Mouse (Mus musculus) lung, postnatal 36 days (tissue): ENCODE data around the gene Mdh2.

Experiments
- DNase-seq: peaks from one replicate; pipeline ENCODE4 v3.0.0; 2022; ENCODE audit warnings: mixed read lengths

Gene Mdh2

DNA sequence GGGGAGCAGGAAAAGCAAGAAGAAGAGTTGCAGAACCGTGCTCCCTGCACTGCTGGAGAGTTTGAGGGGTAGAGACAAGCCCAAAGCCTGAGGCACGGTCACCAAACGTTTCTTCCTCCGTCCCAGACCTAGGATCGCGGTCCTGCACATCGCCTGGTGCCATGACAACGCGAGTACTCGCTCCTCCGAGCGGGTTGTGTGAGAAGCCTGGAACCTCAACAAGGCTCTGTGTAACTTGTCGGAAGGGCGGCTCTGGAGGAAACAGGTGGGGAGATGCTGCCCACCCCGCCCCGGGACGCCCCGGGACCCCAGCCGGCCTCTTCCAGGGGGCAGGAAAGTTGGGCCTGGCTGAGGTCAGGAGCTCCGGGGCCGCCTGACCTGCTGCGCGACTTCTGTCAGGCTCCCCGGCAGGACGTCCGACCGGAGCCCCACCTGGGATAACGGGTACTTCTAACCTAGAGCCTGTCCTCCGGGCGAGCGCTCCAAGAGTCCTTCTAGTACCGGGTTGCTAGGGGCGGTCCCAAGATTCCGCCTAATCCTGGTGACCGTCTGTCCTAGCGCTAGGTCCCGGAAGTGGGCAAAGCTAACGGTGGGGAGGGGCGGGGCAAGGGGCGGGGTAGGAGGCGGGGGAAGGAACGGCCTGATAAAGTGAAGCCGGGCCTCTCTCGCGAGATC, 347 bp upstream of the Mdh2 start, which contains the start of gene Styxl1:
TSS of gene Styxl1 (minus strand) at position 590 of the 675 bp plus-strand sequence.
- peak; percentile 35 for DNase-seq

DNA sequence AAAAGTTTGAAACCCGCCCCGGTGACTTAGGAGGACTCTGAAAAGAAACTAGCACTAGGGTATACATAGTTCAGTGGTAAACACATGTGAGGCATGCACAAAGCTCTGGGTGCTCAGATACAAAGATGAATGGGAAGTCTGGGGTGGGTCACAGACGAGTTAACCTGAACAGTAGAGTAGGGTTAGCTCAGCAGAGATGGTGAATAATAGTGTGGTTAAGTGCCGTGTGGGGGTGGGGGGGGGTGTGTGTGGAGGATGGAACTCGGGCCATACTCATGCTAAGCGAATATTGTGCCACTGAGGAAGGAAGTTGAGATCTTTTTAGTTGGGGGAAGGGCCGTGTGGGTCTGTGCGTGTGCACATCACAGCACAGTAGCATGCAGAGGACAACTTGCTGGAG, 2.1 kb downstream of the Mdh2 start:
- no peak for DNase-seq

DNA sequence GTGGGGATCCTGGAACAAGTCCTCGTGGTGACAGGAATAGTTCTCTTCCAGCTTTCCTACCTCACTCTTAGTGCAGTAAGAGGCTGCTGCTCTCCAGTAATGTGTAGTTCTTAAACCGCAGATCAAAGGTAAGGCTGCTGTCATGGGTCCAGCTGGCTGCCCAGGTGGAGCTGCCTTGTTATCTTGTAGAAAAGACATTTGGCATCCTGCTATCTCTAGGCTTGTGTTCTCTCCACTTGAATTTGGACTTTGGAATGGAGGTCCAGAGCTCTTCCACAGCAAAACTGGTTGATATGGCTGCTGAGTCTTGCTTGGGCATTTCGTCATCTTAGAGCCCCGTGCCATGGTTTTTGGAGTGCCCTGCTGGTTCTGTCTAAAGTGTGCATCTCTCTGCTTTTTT, 4.6 kb downstream of the Mdh2 start:
- no peak for DNase-seq

DNA sequence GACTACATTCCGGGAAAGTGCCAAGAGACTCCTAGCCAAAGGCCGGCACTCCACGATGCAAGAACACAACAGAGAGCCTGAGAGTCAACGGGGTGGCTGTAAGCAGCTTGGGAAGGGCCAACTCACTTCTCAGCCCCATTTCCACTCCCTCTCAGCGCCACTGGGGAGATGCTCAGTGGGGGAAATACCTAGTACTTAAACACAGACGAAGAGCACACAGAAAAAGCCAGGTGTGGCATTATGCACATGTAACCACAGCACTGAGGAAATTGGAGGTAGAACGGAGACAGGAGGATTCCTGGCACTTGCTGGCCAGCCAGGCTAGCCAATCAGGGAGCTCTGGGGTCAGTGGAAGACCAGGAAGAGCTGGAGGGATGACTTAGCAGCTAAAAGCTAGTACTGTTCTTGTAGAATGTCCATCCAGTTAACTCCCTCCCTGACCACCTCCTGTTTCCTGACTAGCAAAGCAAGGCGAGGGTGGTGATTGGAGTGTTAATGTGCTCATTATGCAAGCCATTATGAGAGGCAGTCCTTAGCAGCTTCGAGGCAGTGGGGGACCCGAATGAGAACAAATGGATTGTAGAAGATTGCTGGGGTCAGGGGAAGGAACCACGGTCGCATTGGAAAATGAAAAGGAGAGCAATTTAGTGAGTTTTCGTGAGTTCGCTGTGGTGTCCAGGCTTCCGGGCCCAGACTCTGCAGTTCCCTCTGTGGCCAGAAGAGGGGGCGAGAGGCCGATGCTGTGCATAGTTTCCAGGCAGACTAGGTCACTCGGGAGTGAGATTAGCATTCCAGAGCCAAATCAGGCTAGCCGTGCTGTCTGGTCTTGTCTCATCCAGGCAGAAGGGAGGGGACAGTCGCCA, 15.9 kb downstream of the Mdh2 start:
- DNase-seq: peak; percentile 92

DNA sequence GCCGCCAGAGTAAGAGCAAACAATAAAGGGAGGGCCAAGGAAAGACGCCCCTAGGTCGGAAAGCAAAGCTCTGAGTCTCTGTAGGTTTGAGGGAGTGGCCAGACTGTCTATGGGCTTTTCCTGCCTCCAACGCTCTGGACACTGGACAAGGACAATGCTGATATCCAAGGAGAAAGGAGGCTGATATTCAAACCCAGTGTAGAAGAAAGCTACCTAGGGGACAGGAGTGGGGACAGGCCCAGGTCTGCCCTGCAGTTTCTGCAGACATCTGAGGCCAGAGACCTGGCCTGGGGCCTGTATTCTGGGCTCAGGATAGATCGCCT, 16.5 kb downstream of the Mdh2 start:
- no peak for DNase-seq

DNA sequence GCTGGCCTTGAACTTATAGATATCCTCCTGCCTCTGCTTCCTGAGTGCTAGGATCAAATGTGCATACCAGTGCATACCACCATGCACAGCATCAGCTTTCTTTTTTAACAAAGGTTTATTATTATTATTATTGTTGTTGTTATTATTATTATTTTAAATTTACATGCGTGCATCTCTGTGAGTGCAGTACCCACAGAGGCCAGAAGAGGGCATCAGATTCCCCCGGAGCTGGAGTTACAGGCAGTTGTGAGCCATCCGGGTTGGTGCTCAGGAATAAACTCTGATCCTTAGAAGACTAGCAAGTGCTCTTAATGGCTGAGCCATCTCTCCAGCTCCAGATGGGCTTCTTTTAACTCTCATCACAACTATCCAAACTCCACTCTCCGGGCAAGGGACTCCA, 21.5 kb downstream of the Mdh2 start:
- no peak for DNase-seq

DNA sequence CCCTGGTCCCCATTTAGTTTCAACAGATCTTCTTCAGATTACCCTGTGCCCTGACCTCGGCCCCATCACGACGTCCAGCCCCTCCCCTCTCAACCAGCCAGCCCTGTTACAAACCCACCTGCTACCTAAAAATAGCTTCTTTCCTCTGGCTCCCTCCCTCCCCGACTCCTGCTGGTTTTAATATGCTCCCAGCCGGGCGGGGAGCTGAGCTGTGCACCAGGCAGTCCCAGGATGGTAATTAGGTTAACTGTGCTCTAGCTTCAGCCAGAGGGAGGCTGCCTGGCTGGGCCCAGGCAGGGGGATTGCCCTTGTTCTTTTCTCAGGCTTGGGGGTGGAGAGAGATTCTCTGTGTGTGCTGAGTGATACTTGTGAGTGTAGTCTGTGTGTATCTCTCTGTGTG, 22.6 kb downstream of the Mdh2 start:
- DNase-seq: no peak

DNA sequence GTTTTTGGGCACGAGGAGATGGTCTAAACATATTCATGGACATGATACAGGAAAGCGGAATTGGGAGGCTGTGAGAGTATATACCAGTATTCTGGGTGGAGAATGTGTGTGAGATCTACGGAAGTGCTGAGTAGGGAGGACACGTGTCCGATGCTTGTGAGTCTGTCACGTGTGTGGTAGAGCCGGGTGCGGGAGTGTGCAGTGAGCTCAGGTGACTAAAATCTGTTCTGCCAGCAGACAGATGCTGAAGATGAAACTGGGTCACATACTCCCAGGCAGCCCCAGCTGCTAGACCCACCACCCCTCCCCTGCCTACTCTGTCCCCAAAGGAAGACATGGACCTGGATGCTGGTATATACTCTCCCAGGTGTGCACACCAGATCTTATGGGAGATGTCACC, 24.4 kb downstream of the Mdh2 start:
- no peak for DNase-seq

DNA sequence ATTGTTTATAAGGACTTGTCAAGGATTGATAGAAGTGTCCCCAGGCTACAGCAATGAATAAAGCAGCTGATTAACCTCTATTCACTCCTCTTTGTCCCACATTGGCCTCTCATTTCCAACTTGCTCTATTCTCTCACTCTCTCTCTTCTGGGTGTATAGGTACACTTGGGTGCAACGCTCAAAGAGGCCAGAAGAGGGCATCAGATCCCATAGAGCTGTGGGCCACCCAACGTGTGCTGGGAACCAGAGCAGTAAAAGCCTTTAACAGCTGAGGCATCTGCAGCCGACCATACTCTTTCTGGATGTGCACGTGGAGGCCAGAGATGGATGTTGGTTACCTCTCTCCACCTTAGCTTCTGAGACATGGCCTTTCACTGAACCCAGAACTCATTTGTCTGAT, 24.9 kb downstream of the Mdh2 start:
- DNase-seq: no peak

DNA sequence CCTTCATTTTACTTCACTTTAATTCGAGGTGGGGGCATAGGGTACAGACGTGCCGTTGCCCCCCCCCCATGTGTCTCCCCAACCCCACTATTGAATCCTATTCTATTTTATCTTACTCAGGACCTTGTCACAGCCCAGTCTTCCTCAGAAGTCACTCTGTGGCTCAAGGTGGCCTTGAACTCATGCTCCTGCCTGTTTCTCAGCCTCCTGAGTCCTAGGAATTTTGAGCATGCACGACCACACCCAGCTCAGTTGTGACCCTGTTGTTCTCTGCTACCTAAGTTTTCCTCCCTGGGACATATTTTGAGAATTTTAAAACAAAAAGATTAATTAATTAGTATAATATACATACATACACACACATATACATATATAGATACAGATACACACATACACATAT, 25.4 kb downstream of the Mdh2 start:
- DNase-seq: no peak

DNA sequence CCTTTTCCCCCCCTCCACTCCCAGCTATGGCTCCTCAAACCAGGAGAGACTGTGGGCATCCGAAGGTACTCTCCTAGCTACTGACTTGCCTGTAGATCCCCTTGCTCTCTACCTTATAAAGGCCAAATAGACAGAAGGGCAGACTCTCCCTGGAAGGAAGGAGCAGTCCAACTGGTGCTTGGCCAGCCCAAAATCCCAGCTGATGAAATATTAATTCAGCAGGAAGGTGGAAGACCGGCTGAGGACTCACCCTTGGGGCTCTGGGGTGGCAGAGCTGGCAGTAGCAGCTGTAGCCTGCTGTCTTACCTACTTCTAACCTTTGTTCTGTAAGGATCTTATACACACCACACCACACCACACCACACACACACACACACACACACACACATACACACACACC, 26.5 kb downstream of the Mdh2 start:
- no peak for DNase-seq

DNA sequence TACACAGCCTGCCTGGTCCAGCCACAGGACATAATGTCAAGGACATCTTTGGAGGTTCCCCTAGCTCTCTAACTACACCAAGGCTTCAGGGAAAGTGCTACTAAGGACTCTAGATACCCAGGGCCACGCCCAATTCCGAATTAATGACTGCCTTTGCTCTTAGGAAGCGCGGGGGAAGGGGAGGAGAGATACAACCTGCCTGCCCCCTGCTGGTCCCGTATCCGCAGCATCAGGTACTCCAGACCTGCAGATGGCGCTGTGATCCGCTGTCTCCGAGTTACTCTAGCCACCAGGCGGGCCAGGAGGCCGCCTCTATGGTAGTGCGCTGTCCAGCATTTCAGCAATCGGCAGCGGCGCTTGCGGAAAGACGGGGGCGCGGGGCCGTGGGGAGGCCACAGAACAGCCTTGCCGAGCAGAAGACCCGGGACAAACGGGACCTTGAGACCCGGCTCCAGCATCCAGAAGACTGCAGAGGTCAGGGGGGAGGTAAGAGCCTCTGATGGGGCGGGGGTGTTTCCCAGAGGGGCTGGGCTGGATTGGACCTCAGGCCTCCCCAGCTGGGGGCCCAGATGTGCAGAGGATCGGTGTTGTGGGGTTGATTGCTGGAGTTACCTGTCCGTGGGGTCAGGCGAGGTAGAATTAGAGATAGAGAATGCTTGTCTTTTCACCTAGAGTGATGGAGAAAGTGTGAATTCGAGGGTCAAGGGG, 28.4 kb downstream of the Mdh2 start, which contains the start of gene Srrm3:
TSS of gene Srrm3 (plus strand) at position 336 of the 708 bp plus-strand sequence.
- peak; percentile 93 for DNase-seq

DNA sequence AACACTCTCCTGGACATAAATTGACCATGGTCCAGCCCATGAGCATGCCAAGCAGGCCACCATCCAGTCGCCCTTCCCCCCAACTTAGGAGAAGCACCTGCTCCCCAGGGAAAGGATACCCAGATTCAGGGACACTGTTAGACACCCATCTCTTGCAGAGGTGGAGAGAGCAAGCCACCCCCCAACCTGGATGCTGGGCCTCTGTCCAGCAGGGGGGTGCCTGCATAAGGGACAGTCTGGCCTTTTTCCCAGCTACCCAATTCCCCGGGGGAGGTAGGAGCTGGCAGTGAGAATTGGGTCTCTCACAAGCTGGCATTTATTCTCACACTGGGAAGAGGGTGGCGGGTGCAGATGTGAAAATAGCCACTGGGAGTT, 29.0 kb downstream of the Mdh2 start:
- no peak for DNase-seq

DNA sequence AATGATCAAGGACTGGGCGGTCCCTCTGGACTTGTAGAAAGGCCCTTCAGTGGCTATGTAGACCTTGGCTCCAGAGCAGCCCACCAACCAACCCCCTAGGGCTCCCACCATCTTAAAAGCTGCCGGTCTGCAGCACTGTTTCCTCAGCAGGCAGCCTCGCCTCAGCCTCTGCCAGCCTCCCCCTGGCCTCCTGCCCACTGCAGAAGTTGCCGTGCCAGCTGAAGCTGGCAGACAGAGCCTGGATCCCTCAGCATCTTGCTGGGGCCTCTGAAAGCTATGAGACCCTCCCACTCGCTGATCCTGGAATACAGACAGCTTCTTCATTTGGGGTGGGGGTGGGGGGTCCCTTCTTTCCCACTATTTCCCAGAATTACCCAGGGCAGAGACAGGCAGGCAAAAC, 34.7 kb downstream of the Mdh2 start:
- no peak for DNase-seq

DNA sequence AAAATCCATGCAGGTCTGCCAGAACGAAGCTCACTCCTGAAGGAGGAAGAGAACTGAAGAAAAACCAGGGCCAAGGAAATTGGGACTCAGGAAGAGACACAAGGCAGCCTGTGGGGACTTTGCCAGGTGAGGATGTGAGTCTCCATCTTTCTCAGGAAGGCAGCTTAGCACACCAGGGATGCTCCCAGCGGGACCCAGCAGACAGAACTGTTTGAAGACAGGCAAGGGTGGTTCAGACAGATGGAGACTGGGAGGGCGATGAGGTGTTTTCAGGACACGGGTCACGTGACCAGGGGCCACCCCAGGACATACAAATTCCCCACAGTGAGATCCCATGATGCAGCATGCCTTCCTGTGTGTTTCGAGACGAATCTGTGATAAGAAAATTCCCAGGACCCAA, 40.2 kb downstream of the Mdh2 start:
- no peak for DNase-seq

DNA sequence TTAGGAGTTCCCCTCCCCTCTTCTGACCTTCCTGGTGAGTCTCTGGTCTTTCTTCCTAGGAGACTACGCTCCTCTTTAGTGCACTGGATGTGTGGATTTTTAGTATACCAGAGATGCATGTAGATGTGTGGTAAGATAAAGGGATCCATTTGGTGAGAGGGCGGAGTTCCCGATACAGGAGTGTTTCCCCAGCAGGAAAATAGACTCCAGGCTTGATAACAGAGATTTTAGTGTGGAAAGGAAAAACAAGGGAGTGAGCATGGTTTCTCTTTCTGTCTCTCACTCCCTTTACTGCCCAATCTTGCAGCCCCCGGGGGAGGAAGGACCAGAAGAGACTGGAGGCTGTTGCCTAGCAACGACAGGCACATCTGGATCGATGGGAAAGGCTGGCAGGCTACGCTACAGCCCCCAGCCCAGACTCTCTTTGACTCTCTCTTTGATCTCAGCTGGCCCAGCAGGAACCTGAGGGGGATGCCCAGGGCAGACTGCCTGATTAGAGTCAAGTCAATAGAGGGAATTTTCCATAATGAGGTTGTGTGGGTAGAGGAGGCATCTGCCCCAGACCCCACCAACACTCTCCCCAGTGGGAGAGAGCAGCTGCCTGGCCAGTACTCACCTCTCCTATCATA, 44.1 kb downstream of the Mdh2 start:
- DNase-seq: no peak

DNA sequence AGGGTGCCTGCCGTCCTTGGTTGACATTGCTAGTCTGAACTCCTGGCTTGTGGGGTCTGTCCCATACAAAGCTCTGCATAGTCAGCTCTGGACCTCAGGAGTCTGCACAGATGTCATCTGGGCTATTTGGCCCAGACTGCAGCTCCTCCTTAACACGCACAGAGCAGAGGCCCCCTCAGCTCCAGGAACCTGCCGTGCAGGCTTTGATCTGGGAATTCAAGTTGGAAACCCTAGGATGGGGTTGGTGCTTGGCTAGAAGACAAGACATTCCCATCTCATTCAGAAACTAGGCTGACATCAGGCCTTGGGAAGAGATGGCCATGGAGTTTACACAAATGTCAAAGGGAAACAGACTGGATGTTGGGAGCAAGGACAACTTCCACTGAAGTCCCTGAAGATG, 46.2 kb downstream of the Mdh2 start:
- no peak for DNase-seq

DNA sequence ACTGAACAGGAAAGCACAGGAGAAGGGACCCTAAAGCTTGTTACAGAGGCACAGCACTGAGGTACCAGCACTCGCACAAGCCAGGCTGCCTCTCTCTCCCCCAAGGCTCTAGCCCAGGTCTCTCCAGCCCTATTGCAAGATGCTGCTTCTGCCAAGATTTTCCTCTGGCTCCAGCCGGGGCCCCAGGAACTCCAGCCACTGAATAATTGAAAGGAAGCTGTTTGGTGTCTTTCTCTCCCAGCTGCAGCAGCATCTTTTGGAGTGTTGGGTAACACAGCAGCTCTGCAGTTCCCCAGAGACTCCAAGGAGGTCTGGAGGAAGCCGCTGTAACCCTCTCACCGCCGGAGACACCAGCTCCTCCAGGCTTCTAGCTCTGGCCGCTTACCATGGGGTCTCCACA, 47.9 kb downstream of the Mdh2 start:
- DNase-seq: no peak

DNA sequence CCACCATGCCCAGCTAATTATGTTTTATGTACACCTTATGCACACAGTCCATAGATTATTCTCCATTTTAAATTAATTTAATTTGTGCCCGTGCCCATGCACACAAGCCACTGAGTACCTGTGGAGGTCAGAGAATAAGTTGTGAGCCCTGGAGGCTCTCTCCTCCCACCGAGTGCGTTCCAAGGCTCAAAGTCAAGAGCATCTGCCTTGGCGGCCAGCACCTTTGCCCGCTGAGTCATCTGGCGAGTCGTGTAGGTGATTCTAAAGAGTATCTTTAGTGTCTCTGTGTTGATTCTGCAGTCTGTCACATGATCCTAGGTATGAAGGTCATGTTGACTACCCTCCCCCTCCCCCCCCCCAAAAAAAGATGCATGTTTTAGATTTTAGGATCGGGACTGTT, 51.1 kb downstream of the Mdh2 start:
- DNase-seq: no peak

DNA sequence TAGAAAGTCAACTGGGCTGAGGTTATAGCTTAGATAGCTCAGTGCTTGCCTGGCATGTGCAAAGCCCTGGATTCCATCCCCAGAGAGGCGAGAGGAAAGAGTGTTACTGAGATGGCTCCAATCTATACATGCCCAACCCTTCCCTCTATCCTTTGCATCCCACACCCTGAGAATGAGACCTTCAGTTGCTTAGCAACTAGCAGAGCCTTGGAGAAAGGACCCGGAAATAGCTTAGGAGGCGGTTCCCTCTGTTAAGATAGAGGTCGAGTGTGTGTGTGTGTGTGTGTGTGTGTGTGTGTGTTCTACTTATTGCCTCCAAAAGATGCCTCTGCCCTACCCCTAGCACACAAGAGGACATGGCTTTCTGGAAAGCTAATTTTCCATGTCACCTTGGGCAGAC, 54.4 kb downstream of the Mdh2 start:
- no peak for DNase-seq

DNA sequence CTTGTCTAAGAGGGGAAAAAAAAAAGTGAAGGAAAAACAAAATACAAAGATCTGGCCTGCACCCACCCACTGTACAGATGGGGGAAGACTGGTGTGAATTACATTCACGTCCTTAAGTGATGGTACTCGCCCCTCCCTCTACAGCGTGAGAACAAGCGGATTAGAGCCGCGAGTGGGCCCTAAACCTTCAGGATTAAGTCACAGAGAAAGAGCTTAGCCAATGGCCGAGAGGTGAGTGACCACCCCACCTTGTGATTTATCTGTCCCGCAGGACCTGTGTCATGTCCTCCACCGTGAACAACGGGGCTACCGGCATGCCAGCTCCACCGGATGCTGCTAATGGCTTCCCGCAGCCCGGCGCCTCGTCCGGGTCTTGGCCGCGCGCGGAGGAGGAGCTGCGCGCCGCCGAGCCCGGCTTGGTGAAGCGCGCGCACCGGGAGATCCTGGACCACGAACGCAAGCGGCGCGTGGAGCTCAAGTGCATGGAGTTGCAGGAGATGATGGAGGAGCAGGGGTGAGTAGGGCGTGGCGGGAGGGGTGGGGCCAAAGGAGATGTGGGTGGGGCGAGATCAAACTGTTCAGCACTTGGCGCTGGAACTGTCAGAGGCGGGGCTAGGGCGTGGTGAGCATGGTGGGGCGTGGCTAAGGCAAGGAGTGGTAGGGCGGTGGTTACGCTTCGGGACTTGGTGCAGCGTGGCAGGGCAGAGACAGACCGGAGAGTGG, 56.6 kb downstream of the Mdh2 start:
- peak; percentile 39 for DNase-seq

DNA sequence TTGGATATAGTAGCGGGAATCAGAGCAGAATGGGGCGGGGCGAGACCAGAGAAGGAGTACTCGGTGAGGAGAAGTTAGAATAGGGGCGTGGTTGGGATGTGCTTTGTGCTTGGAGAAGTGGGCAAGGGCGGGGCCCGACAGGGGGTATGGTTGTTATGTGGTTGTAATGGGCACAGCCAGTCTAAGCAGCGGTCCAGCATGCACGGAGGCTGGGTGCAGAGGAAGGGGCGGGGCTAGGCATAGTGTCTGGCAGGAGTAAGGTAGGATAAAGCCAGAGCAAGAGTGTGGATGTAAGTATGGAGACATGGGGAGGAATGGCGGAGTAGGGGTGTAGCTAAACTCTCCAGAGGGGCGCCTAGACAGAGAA, 57.2 kb downstream of the Mdh2 start:
- no peak for DNase-seq

DNA sequence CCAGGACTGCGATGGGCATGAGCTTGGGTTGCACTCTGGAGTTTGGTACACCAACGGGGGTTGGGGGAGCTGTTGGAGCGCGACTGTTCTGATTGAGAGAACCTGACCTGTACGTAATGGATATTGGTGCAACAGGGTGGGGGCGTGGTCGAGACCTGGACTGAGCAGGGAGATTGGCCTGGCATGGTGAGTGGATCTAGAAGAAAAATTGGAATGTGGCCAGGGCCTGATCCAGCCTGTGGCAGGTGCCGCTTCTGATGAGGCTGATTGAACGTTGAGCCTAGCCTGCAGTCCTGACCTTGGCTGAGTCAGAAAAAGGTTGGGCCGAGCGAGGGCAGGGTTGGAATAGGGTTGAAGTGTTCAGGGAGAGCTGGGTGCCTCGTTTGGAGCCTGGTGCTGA, 57.7 kb downstream of the Mdh2 start:
- DNase-seq: no peak
